Mouse (Mus musculus) activated CD4-positive, CD25-positive, alpha-beta regulatory T cell, adult 4 months (primary cell): Measurements from ENCODE around the gene Lrrk1. TPM values are rescaled to one million over a fixed set of nuclear protein-coding genes. Genes with fewer than 3 reads are reported as not detected.

Source experiments
- ATAC-seq: one replicate; pipeline ENCODE4 v1.8.0; 2017
- polyA plus RNA-seq, 2 experiments: library from polyadenylated mRNA; unstranded; fragments of 100-300 nt; shearing (Covaris generic); gene quantifications; one replicate each; pipeline ENCODE4 v1.2.1; 2017

Lrrk1 gene
- polyA plus RNA-seq, 2 experiments from 2014 or later, result 1.2 to 2.6 TPM

DNA sequence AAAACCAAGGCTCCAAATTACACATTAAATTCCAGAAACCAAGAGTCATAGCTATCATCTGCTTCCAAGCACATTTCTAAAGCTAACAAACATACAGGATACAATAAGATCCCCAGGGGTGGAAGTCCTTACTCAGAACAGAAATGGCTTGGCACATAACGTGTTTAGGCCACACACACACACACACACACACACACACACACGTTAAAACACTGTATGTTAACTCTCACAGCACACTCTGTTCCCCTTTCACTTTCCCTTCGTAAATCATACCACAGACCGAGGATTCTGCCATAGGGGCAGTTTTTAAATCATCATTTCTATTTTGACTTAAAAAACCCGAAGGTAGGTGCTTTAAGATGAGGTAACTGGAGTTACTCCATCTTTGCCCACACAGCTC lies 3.9 kb downstream of the Lrrk1 start:
- no peak for ATAC-seq

DNA sequence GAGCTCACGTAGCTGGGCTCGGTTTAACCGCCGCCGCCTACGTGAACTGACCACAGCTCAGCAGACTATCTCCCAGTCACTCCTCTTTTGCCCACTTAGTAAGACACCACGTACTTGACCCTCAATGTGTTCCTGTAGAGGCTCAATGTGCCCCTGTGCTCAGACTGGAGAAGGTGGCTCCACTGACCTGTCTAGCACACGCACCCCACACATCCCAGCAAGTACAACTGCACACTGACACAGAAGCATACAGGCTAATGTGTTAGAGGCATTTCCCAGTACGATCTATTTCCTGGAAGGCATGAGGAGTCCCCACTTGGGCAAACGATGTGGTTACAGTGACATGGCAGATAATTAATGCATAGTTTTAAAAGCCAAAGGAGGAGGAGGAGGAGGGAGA lies 11.6 kb downstream of the Lrrk1 start:
- ATAC-seq, result no peak

DNA sequence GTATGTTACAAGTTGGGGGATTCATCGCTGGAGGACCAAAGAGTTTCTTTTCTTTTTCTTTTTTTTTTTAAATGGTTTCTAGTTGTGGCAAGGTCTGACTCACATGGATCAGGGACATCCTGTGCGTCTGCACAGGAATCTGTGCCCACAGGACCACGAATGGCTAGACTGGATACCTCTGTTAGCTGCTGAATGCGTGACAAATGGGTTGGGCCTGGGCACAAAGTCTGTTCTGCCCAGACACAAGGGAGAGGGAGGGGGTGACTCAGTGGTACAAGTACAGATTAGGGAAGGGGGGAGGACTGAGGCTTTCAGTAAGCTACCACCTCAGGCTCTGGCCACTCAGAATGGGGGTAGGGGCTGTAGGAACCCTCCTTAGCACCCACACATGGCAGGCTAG lies 12.4 kb downstream of the Lrrk1 start:
- ATAC-seq, result no peak

DNA sequence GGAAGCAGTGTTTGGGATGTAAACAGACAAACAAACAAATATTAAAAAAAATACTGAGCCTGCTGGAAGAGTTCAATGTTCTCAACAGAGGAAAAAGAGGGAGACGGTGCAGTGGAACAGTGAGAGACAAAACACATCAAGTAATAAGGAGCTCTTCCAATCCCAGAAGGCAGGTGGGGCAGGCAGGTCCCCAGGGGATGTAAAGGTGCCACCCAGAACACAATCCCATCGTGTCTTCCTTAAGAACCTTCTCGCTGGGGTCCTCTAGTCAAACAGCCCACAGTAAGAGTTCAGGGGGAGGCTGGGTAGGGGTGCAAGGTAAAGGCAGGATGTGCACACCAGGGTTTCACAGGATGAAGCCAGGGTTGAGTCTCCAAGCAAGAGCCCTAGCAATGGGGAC lies 14.8 kb downstream of the Lrrk1 start:
- ATAC-seq, result no peak

DNA sequence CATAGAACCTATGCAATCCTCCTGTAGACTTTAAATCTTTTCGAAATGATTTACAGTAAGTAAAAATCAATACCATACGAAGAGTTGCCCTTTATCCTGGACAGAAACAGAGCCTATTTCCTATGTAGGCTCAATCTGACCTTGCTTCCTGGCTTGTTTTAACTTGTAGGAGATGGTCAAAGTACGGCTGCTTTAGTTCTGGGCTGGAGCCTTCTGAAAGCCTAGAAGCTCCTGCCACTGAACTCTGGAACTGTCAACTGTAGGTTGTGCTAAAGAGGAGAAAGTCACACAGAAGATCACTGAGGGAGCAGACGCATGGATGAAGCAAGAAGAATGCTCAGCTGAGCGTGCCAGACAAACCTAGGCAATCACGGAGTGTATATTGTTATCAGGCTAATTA lies 17.2 kb downstream of the Lrrk1 start:
- ATAC-seq, result no peak

DNA sequence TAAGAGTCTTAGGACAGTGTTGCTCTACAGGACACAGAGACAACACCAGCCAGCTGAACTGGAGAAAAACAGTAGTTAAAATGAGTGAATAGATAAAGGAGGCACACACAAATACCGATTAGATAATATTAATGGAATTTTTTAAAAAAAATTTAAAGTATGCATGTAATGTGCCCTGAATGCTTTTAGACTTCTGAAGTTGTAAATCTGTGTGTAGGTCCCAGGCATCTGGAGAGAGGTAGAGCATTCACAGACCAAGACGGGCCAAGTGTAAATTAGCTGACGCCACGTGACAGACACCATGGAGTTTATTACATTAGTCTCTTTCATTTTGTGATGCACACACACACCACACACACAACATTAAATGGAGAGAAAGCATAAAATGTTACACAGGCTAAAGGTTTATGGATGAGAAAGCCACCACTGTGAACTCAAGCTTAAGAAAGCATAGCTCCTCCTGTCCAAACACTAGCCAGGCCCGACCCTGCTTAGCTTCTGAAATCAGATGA lies 18.2 kb downstream of the Lrrk1 start:
- no peak for ATAC-seq

DNA sequence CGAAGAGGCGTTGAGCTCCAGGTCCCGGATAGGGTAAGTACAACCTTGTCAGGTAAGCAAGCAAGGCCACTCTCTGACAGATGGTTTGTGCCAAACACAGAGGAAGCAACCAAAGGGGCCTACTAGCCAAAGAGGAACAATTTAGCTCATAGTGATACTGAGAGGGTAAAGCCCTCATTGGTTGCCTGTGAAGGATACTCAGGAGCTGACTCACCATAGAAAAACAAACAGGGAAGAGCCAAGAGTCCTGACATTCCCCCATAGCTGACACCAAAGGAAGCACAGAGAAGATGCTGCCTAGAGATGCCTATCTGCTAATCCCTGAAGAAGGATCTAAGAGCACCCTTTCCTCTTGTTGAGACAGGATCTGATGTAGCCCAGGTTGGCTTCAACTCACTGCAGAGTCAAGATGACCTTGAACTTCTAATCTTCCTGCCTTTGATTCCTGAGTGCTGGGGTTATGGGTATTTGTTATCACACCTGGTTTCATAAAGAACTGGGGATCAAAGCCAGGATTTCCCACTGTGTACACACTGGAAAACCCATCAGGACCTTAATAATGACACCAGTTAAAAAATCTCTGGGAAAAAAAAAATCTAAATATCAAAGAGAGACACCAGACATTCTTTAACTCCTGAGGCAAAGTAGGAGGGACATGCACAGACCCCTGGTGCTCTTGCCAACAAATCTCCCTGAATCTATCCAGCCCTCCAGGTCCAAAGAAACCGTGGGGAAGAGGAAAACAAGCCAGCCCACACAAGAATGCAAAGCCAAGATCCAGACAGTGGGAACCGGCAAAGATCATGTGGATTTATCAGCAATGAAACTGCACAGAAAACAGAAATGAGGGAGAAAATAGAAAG lies 18.8 kb downstream of the Lrrk1 start:
- no peak for ATAC-seq

DNA sequence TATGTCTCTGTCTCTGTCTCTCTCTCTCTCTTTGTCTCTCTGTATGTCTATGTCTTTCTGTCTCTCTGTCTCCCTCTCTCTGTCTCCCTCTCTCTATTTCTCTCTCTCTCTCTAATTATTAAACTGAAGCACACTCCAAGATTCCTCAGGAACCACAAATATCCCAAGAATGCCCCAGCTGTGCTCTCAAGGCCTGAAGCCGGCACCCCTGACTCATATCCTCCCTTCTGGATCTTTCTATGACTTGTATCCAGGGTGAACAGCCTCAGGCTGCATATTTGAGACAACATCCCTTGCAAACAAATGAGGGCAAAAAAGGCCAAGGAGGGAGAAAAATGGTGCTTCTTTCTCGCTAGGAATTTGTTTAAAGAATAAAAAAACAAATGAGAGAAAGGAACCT lies 22.2 kb downstream of the Lrrk1 start, which contains the start of gene Gm10974:
Gm10974 (plus strand) TSS at position 2 of the 400 bp plus-strand sequence.
- no peak for ATAC-seq

DNA sequence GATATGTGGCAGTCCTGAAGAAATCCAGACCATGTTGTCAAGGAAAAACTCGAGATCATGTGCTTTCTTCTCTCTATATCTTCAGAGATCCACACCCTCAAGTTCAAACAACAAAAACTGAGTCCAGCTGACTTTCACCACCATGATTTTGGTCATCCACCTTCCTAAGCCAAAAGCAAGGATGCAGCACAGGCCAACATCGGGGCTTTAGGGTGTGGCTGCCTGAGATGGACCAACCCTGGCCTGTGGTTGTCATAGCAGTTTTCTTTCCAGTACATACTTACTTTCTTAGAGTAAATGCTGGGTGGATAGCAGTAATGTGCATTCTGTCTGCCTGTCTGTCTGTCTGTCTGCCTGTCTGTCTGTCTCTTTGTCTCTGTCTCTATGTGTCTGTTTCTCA lies 22.7 kb downstream of the Lrrk1 start:
- ATAC-seq, result no peak

DNA sequence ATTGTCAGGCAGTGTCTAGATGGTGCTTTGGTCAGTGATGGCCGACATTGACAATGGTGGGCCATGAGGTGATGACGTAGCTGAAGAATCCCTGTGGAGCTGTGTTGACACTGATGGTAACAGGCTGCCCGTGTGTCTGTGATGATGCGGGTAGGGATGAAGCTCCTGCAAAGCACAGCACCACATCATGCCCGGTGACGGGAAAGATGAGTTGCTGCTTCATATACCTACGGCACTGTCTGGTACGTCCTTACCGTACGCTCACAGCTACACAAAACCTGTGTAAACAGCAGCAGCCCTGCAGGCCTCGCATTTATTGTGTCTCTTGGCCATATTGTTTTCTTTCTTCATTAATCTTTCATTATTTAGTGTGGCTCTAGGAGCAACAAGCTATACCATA lies 23.7 kb downstream of the Lrrk1 start:
- ATAC-seq, result no peak

DNA sequence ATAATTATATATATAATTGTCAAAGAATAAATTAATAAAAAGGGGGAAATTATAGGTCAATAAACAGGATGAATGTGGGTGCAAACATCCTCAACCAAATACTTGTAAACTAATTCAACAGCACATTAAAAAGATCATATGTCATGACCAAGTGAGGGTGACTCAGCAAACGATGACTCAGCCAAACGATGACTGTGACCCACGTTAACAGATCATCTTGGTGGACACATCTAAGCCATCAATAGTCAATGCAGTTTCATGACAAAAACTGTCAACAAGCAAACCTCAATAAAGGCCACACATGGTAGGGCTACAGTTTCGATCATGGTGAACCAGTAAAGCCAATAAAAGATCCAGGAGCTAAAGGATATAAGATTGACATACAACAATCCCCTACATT lies 29.1 kb downstream of the Lrrk1 start:
- no peak for ATAC-seq

DNA sequence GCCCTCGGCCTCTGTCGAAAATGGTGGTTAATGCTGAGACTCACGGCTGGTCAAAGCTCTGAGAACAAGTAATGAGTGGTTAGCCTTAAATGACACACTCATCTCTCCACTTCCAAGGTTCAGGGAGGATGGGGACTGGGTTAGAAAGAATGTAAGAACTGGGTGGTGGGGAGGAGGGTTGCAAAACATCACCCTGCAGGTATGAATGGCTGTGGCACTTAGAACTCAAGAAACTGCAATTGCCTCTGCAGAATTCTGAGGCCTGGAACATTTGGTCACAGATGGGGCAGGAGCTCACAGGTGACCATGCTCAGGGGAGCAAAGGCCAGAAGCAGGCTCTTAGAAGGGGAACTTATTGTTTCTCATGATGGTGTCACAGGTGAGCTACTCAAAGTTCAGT lies 29.7 kb downstream of the Lrrk1 start:
- no peak for ATAC-seq

DNA sequence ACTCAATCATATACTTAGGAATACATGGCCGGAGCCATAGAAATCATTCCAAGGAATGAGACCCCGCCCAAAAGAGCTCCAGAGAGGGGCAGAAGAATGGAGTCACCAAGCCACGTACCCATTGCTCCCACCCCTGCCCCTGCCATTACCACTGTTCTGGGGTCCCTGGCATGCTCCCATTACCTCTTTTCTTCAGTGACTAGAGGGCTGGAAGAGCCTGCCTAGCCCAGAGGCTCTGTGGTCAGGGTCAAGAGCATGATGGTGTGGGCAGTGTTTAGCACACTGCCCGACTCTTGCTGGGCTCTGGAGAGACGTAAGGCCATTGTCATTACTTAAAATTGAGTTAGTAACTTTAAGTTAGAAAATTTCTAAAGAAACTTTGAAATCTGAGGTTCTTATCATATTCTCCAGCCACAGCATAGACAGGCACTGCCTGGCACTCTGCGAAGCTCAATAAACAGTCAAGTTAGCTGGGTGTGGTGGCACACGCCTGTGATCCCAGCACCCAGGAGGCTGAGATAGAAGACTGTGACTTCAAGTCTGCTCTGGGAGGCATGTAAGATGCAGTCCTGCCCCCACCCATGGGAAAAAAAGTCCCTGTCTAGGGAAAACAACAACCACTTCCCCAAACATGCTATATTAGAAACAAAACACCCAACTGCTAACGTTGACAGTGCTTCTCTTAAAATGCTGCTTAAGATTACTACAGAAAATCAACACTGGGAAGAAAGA lies 32.2 kb downstream of the Lrrk1 start:
- ATAC-seq, result no peak

DNA sequence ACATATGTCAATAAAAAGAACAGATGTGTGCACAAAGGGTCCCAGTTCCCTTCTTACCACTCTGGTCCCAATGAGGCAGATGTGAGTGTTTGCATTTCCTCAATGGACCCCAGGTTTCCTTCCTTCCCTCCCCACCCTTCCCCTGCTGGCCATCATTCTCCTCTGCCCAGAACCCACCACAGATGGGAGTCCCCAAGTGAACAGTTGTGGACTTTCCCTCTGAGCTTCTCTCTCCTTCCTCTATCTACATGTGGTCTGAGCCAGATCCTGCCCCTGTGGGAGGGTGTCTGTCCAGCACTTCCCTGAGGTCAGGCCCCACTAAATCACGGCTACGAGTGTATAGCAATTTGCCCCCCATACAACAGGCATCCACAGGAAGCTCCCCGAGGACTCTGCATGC lies 33.2 kb downstream of the Lrrk1 start:
- no peak for ATAC-seq

DNA sequence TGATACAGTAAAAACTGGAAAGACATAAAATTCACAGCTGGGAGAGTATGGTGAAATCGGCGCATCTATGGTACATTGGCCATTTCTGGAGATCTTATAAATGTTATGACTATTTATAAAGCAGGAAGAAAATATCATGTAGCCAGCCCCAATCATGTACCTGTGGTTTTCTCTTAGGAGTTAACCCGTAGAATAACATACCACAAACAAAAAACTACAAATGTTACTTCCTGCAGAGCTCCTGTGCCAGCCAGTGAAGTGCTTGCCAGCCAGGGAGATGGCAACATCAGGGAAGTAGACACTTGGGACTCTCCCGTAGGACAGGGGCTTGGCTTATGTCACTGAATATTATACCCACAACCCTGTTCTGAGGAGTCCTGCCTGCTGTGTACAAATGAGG lies 37.1 kb downstream of the Lrrk1 start:
- ATAC-seq, result no peak

DNA sequence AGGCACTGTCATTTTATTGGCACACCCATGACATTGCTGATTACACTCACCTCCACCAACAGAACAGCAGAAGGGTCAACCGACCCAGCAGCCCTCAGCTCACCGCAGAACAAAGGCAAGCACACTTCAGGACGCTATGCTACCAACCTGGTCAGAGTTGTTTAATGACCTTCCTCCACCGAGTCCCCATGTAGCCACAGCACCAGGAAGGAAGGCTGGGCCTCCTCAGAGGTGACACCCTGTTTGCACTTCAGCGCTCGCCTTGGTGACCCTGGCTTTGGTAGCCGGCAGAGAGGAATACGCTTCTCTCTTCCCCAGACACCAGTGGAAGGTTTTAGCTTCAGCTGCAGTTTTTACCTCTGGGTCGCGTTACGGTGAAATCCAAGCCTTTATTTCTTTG lies 38.5 kb downstream of the Lrrk1 start:
- ATAC-seq, result no peak

DNA sequence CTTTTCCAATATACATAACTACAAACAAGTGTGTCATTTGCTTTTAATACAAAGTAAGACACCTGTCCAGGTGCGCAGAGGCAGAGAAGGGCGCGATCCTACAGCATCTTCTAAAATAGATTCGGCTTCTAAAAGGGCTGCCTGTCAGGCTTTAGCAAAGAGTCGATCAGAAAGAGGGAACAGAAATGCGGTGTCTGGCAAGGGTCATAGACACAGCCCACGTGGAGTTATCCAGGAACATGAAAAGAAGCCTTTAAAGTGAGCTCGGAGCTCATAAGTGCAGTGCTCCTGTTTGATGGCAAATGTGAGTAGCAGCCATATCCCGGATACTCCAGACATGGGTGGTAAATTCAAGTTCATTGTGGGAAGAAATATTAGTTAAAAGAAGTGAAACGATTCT lies 39.6 kb downstream of the Lrrk1 start:
- ATAC-seq, result no peak

DNA sequence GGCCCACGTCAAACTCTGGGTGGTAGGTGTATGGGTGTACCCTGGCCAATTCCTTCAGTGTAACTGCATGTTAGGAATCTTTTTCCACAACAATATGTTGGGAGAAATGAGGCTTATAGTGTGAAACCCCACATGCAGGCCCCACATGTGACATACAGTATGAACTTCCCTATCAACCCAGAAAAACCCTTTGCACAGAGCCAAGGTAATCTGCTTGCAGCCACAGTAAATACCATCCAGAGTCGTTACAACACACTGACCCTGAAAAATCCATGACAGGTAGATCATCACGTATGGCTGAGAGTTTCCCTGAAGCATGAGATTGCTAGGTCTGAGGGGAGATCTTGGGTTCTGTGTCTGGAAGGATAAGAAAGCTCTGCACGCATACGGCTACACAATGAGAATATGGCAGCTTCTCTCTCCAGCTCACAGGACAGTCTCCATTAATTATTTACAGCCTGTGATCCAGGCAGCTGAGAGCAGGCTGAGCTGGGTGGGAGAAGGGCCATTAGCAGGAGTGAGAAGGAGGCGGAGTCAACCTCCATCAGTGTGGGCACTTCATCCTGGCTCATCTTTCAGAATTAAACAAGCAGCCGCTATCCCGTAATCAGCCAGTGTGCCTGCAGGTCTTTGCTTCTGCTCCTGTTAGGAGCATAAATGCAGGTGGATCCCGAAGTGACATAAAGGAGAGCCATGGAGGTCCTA lies 41.0 kb downstream of the Lrrk1 start:
- ATAC-seq, result no peak

DNA sequence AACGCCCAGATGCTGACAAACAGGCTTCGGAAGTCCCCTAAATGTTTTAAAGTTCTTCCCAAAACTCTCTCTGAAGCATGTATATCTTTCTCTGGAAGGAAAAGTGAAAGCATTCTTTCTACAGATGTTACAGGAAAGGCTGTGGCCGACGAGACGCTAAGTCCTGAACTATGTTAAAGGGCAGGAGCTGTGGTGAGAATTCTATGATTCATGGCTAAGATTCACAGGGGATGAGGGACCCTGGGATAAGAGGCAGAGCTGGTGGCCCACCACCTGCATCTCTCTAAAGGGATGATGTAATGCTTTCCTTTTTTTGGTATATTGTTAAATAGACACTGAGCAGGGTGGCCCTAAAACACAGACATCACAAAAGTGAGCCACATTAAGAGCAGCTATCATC lies 44.8 kb downstream of the Lrrk1 start:
- no peak for ATAC-seq

DNA sequence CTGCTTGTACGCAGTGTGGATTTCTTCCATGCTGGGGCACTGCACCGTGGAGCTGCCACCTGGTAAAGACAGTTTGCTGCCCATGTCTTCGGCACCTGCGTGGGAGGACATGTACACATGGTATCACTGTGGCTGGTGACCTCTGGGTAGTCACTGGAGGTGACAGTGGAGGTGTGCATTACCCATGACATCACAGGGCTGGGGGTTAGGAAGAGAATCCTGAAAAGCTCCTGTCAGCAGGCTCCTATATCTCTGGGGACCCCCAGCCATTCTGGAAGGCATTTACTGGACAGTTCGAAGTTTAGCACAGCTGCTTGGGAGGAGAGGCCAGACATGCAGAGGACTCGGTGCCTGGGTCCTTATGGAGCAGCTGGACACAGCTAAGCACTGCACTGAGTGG lies 45.3 kb downstream of the Lrrk1 start:
- no peak for ATAC-seq

DNA sequence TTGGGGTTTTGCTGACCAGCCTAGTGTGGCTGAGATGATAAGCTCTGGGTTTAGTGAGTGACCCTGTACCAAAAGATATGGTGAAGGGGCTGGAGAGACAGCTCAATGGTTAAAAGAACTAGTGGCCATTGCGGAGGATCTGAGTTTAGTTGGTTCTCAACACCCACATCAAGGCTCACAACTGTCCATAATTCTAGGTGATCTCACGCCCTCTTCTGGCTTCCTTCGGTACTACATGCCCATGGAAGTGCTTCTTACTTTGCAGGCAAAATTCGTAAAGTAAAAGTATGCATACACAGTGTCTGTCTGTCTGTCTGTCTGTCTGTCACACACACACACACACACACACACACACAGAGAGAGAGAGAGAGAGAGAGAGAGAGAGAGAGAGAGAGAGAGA lies 45.8 kb downstream of the Lrrk1 start:
- ATAC-seq, result no peak

DNA sequence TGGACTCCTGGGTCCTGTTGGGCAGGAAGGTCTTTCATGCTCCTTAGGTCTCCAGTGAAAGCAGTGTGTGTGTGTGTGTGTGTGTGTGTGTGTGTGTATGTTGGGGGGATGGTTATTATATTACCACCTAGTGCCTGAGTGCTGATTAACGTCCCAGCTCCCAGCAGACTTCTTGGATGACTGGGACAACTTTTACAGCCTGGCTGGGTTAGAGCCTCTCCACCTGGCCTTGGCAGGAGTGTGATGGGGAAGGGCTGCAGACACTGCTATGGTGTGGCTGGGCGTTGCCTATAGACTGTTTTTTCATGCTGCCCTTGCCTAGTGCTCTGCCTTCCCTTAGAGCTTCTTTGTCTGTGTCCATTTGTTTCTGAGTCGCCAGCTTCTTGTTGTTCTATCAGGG lies 48.1 kb downstream of the Lrrk1 start:
- ATAC-seq, result no peak

DNA sequence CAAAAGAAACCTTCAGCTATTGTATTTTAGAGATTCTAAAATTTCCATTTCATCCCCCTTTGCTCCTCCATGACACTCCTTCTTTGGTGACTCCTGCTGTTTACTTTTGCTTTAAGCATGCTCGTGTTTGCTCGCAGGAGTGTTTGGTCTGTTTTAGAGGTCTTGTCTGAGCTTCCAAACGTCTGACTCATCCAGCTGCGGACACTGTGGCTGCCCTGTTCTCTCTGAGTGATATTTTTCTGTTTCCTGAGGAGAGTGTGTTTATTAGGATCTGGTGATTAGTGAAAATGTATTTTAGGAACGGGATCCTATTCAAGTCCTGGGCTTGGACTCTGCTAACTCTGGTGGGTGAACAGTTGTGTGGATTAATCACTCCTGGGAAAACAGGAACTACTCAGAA lies 48.5 kb downstream of the Lrrk1 start:
- ATAC-seq, result no peak
